9 mouse cellular contexts compared by ENCODE assay signal in genomic region chr14:120846073-120846850, GRCm38 (mm10).
A peak's percentile ranks its signal among the peaks of the same experiment; 100 is the strongest.
DNase-seq lines count a peak whose midpoint lies in the region; ATAC-seq and TF ChIP-seq lines count a peak whose summit lies in the region.
"Had no signal": no experiment of that assay in that cellular context is flagged by ENCODE, and none has a peak within 500 bp of the region (broad histone marks: within the 10 kb centered on the region; RNA-seq: fewer than 3 reads in every experiment).

No protein-coding gene starts in this region.

- no peak overlapping the region for H3K4me2 ChIP-seq in kidney, postnatal 0 days (ENCODE audit: low read length)
- H3K4me2 ChIP-seq: limb, embryonic 15.5 days had no signal

- intact Hi-C loops in heart, adult 2 months (cut with DNase I), result loop anchor here (5.0 kb wide), 1 partner anchor 66 kb away; the partner anchor contains the start of gene Ipo5

- peak; percentile 48 for DNase-seq in urinary bladder, postnatal 14 days (ENCODE audit: low spot score)
- DNase-seq in urinary bladder, postnatal 10 days (ENCODE audit: low spot score), result no peak
- DNase-seq in heart, adult 2 months, result peak in 1 of 2 experiments; percentile 63
- peak; percentile 58 for DNase-seq in kidney, postnatal 0 days (ENCODE audit: low spot score)
- no peak for DNase-seq in cerebellum, postnatal 25 days
- DNase-seq in embryo, embryonic 11 days, result no peak
- DNase-seq in layer of hippocampus, adult 9-10 months (ENCODE audit: low spot score), result no peak
- no peak for DNase-seq in cerebellum, adult 2 months

- H3K27me3 ChIP-seq in heart, adult 2 months (ENCODE audit: control insufficient read depth, insufficient read depth, low read length), result no peaks in the 10 kb centered on the region
- no peaks in the 10 kb centered on the region for H3K27me3 ChIP-seq in kidney, postnatal 0 days (ENCODE audit: insufficient read depth, low read length)
- H3K27me3 ChIP-seq in cerebellum, adult 2 months (ENCODE audit: control insufficient read depth, insufficient read depth, low read length), result no peaks in the 10 kb centered on the region
- H3K27me3 ChIP-seq: limb, embryonic 15.5 days had no signal

- peaks cover 10% of the 10 kb centered on the region for H3K4me1 ChIP-seq in heart, adult 2 months (ENCODE audit: control insufficient read depth, insufficient read depth, low read length)
- no peaks in the 10 kb centered on the region for H3K4me1 ChIP-seq in kidney, postnatal 0 days (replicated peaks; ENCODE audit: insufficient read depth, low read length)
- H3K4me1 ChIP-seq in cerebellum, adult 2 months (ENCODE audit: control insufficient read depth, insufficient read depth, low read length), result no peaks in the 10 kb centered on the region

- H3K79me2 ChIP-seq in heart, adult 2 months (replicated peaks; ENCODE audit: control insufficient read depth, insufficient read depth, low read length), result no peaks in the 10 kb centered on the region

- peak overlapping the region; percentile 79 for H3K27ac ChIP-seq in heart, adult 2 months
- H3K27ac ChIP-seq in kidney, postnatal 0 days, result no peak overlapping the region
- no peak overlapping the region for H3K27ac ChIP-seq in cerebellum, adult 2 months (ENCODE audit: insufficient read depth, low read length)
- H3K27ac ChIP-seq: limb, embryonic 15.5 days had no signal

- peak; percentile 90 for TF ChIP-seq EP300 in heart, adult 2 months (IDR thresholded peaks at IDR 0.05; ENCODE audit: insufficient read depth, low read depth, low read length)

- H3K9me3 ChIP-seq in kidney, postnatal 0 days (replicated peaks; ENCODE audit: low read length), result no peaks in the 10 kb centered on the region
- H3K9me3 ChIP-seq: limb, embryonic 15.5 days had no signal

- H3K4me3 ChIP-seq in heart, adult 2 months, result no peak overlapping the region
- no peak overlapping the region for H3K4me3 ChIP-seq in kidney, postnatal 0 days (replicated peaks; ENCODE audit: low read depth, low read length)
- no peak overlapping the region for H3K4me3 ChIP-seq in cerebellum, adult 2 months (replicated peaks; ENCODE audit: insufficient read depth, low read depth, low read length)
- H3K4me3 ChIP-seq: limb, embryonic 15.5 days had no signal

- TF ChIP-seq CTCF in heart, adult 2 months (IDR thresholded peaks at IDR 0.05), result no peak
- no peak for TF ChIP-seq CTCF in kidney, postnatal 0 days (IDR thresholded peaks at IDR 0.05; ENCODE audit: low read depth)
- no peak for TF ChIP-seq CTCF in cerebellum, adult 2 months (IDR thresholded peaks at IDR 0.05; ENCODE audit: borderline replicate concordance, insufficient read depth, low read depth, low read length)

- 42% methylated on average over 10 of the region's 10 CpGs for WGBS in heart, adult 2 months
- WGBS in kidney, postnatal 0 days, result 49% methylated on average over 10 of the region's 10 CpGs
- 69% methylated on average over 10 of the region's 10 CpGs for WGBS in cerebellum, adult 2 months

- peak; percentile 44; the same call in 1 of the 2 replicates for ATAC-seq in kidney, postnatal 0 days (replicated peaks; ENCODE audit: low FRiP score, low read depth)

- no peak overlapping the region for H3K9ac ChIP-seq in heart, adult 2 months (ENCODE audit: low read depth, low read length)
- H3K9ac ChIP-seq in kidney, postnatal 0 days (ENCODE audit: low read depth, low read length), result no peak overlapping the region
- H3K9ac ChIP-seq: limb, embryonic 15.5 days had no signal

- no peak for TF ChIP-seq POLR2A in heart, adult 2 months (IDR thresholded peaks at IDR 0.05; ENCODE audit: insufficient read depth, low read depth, low read length)
- TF ChIP-seq POLR2A in cerebellum, adult 2 months (IDR thresholded peaks at IDR 0.05; ENCODE audit: borderline replicate concordance, insufficient read depth, low read length), result no peak

- no peaks in the 10 kb centered on the region for H3K36me3 ChIP-seq in heart, adult 2 months (ENCODE audit: control insufficient read depth, insufficient read depth, low read length)
- H3K36me3 ChIP-seq in kidney, postnatal 0 days (ENCODE audit: insufficient read depth, low read length), result no peaks in the 10 kb centered on the region
- H3K36me3 ChIP-seq: limb, embryonic 15.5 days had no signal

Comparison
In these comparisons a context has a peak if more than half of its experiments do, and no peak if none do; other contexts are left out.
1. DNase-seq: peak in urinary bladder, postnatal 14 days (single experiment) and kidney, postnatal 0 days (single experiment); none in urinary bladder, postnatal 10 days (single experiment), cerebellum, postnatal 25 days (0 of 2), embryo, embryonic 11 days (single experiment), layer of hippocampus, adult 9-10 months (single experiment) and cerebellum, adult 2 months (0 of 2).